Mouse (Mus musculus) liver, embryonic 11.5 days (tissue): Measurements from ENCODE around the gene Rgs13. TPM values are rescaled to one million over a fixed set of nuclear protein-coding genes. Genes with fewer than 3 reads are reported as not detected.
A peak's percentile ranks its signal among the peaks of the same experiment; 100 is the strongest.

Experiments
- ATAC-seq: fragments of 200-750 bp; cut with Nextera tagmentation; replicated peaks from 2 replicates; pipeline ENCODE4 v1.8.0; 2017; ENCODE audit warnings: moderate number of reproducible peaks, mild to moderate bottlenecking, moderate TSS enrichment, moderate library complexity; ENCODE audit not compliant: low FRiP score
- DNase-seq: peaks from one replicate; pipeline ENCODE4 v3.0.0-alpha.2; 2017; ENCODE audit warnings: low spot score
- H3K27ac ChIP-seq: fragments of 300-500 bp; sonication (generic); 2 replicates; pipeline ENCODE4 v1.5.1; 2014; ENCODE audit warnings: mild to moderate bottlenecking, low read depth, low read length, control low read depth
- H3K27me3 ChIP-seq: fragments of 300-500 bp; sonication (generic); replicated peaks from 2 replicates; pipeline ENCODE4 v1.6.1; 2014; ENCODE audit warnings: low read length, mixed read lengths; ENCODE audit not compliant: control insufficient read depth, insufficient read depth
- H3K36me3 ChIP-seq: fragments of 300-500 bp; sonication (generic); 2 replicates; pipeline ENCODE4 v1.6.1; 2014; ENCODE audit warnings: mild to moderate bottlenecking, low read length, moderate library complexity, mixed read lengths; ENCODE audit not compliant: control insufficient read depth, insufficient read depth
- H3K4me1 ChIP-seq: fragments of 300-500 bp; sonication (generic); replicated peaks from 2 replicates; pipeline ENCODE4 v1.6.1; 2014; ENCODE audit warnings: low read length, mixed read lengths; ENCODE audit not compliant: control insufficient read depth, insufficient read depth
- H3K4me2 ChIP-seq: fragments of 300-500 bp; sonication (generic); 2 replicates; pipeline ENCODE4 v1.6.1; 2014; ENCODE audit warnings: mild to moderate bottlenecking, control low read depth, moderate library complexity
- H3K4me3 ChIP-seq: fragments of 300-500 bp; sonication (generic); 2 replicates; pipeline ENCODE4 v1.5.1; 2014; ENCODE audit warnings: low read depth, low read length, control low read depth
- H3K9ac ChIP-seq: fragments of 300-500 bp; sonication (generic); 2 replicates; pipeline ENCODE4 v1.6.1; 2014; ENCODE audit warnings: low read depth, low read length, control low read depth
- H3K9me3 ChIP-seq: fragments of 300-500 bp; sonication (generic); 2 replicates; pipeline ENCODE4 v1.6.1; 2016; ENCODE audit warnings: low read length, inconsistent platforms, mixed read lengths; ENCODE audit not compliant: control insufficient read depth
- WGBS: fragments of 180-500 bp; shearing (Covaris S2); extraction: QIAGEN DNeasy Blood & Tissue Kit; methylation state at CpG from one replicate; pipeline ENCODE4 v1.1.7; 2014; 5-methylcytosine and 5-hydroxymethylcytosine counted together
- polyA plus RNA-seq: library from polyadenylated mRNA; unstranded; fragments of >200 nt; fragmentation: Nextera tagmentation; extraction: Ambion mirVana; gene quantifications from 2 replicates; pipeline ENCODE4 v1.2.1, GENCODE M21; 2014

Gene Rgs13
- not detected in 2 replicates for polyA plus RNA-seq

GRCm38 (mm10) chr1:144177166-144177565, at the start of gene Rgs13:
Gene Rgs13 (minus strand): TSS chr1:144177372.
- Histone ChIP-seq H3K27ac (no peak within 1 kb of the TSS), H3K4me3 (no peak within 1 kb of the TSS), H3K9me3 (no peaks in the 10 kb centered on the region), H3K36me3 (no peaks in the 10 kb centered on the region), H3K27me3 (no peaks in the 10 kb centered on the region), H3K4me2 (no peak within 1 kb of the TSS), H3K4me1 (no peaks in the 10 kb centered on the region), H3K9ac (no peak within 1 kb of the TSS)
- 79% methylated on average over 5 of the region's 5 CpGs for WGBS
- DNase-seq (no peak), ATAC-seq (no peak)

GRCm38 (mm10) chr1:144215230-144215629, 38.1 kb upstream of the Rgs13 start:
- H3K4me2 ChIP-seq, result no peak overlapping the region
- H3K27me3 ChIP-seq, result no peaks in the 10 kb centered on the region
- no peak overlapping the region for H3K4me3 ChIP-seq
- no peaks in the 10 kb centered on the region for H3K4me1 ChIP-seq
- H3K36me3 ChIP-seq, result no peaks in the 10 kb centered on the region
- H3K9me3 ChIP-seq, result no peaks in the 10 kb centered on the region
- no peak for ATAC-seq
- no peak overlapping the region for H3K9ac ChIP-seq
- no peak for DNase-seq
- H3K27ac ChIP-seq, result no peak overlapping the region

- 74% methylated on average over 3 of the region's 3 CpGs for WGBS
- H3K36me3 ChIP-seq, result no peaks in the 10 kb centered on the region
- no peak for DNase-seq
- no peak for ATAC-seq
- H3K27ac ChIP-seq, result no peak overlapping the region
- no peaks in the 10 kb centered on the region for H3K27me3 ChIP-seq
- no peak overlapping the region for H3K4me3 ChIP-seq
- no peaks in the 10 kb centered on the region for H3K4me1 ChIP-seq
- H3K9me3 ChIP-seq, result no peaks in the 10 kb centered on the region
- H3K9ac ChIP-seq, result no peak overlapping the region
- no peak overlapping the region for H3K4me2 ChIP-seq
These were observed 33.7 kb upstream of the Rgs13 start for GRCm38 (mm10) chr1:144210912-144211311.

GRCm38 (mm10) chr1:144206281-144207061, 29.3 kb upstream of the Rgs13 start:
- H3K4me3 ChIP-seq, result no peak overlapping the region
- no peaks in the 10 kb centered on the region for H3K36me3 ChIP-seq
- WGBS, result 73% methylated on average over 7 of the region's 7 CpGs
- no peaks in the 10 kb centered on the region for H3K4me1 ChIP-seq
- no peaks in the 10 kb centered on the region for H3K27me3 ChIP-seq
- DNase-seq (no peak), ATAC-seq (no peak)
- no peaks in the 10 kb centered on the region for H3K9me3 ChIP-seq
- H3K9ac ChIP-seq, result no peak overlapping the region
- H3K4me2 ChIP-seq, result no peak overlapping the region
- H3K27ac ChIP-seq, result no peak overlapping the region

GRCm38 (mm10) chr1:144204766-144205165, 27.6 kb upstream of the Rgs13 start:
- Histone ChIP-seq H3K27me3 (no peaks in the 10 kb centered on the region), H3K27ac (no peak overlapping the region), H3K4me3 (no peak overlapping the region), H3K4me1 (no peaks in the 10 kb centered on the region), H3K36me3 (no peaks in the 10 kb centered on the region), H3K4me2 (no peak overlapping the region), H3K9ac (no peak overlapping the region), H3K9me3 (no peaks in the 10 kb centered on the region)
- no peak for ATAC-seq
- DNase-seq, result no peak
- WGBS, result 78% methylated on average over 2 of the region's 2 CpGs

- ATAC-seq, result no peak
- 67% methylated on average over 4 of the region's 4 CpGs for WGBS
- no peaks in the 10 kb centered on the region for H3K4me1 ChIP-seq
- no peak overlapping the region for H3K4me2 ChIP-seq
- H3K4me3 ChIP-seq, result no peak overlapping the region
- no peak for DNase-seq
- no peaks in the 10 kb centered on the region for H3K9me3 ChIP-seq
- no peaks in the 10 kb centered on the region for H3K27me3 ChIP-seq
- H3K9ac ChIP-seq, result no peak overlapping the region
- no peaks in the 10 kb centered on the region for H3K36me3 ChIP-seq
- no peak overlapping the region for H3K27ac ChIP-seq
These were observed 25.8 kb upstream of the Rgs13 start for GRCm38 (mm10) chr1:144202939-144203338.

GRCm38 (mm10) chr1:144200496-144200895, 23.3 kb upstream of the Rgs13 start:
- no peaks in the 10 kb centered on the region for H3K27me3 ChIP-seq
- no peak overlapping the region for H3K27ac ChIP-seq
- no peak overlapping the region for H3K9ac ChIP-seq
- H3K4me3 ChIP-seq, result no peak overlapping the region
- 32% methylated on average over 2 of the region's 2 CpGs for WGBS
- H3K4me2 ChIP-seq, result no peak overlapping the region
- H3K4me1 ChIP-seq, result no peaks in the 10 kb centered on the region
- ATAC-seq, result 0 out of 2 replicates have a peak, but pooled peaks have one; percentile 23
- no peak for DNase-seq
- H3K36me3 ChIP-seq, result no peaks in the 10 kb centered on the region
- no peaks in the 10 kb centered on the region for H3K9me3 ChIP-seq

- no peak for ATAC-seq
- Histone ChIP-seq H3K9me3 (no peaks in the 10 kb centered on the region), H3K4me3 (no peak overlapping the region), H3K27me3 (no peaks in the 10 kb centered on the region), H3K9ac (no peak overlapping the region), H3K27ac (no peak overlapping the region), H3K36me3 (no peaks in the 10 kb centered on the region), H3K4me2 (no peak overlapping the region), H3K4me1 (no peaks in the 10 kb centered on the region)
- WGBS, result 31% methylated on average over 1 of the region's 1 CpGs
- DNase-seq, result no peak
These were observed 22.4 kb upstream of the Rgs13 start for GRCm38 (mm10) chr1:144199538-144199937.

- H3K4me2 ChIP-seq, result no peak overlapping the region
- DNase-seq (no peak), ATAC-seq (no peak)
- no peaks in the 10 kb centered on the region for H3K4me1 ChIP-seq
- H3K27me3 ChIP-seq, result no peaks in the 10 kb centered on the region
- H3K9ac ChIP-seq, result no peak overlapping the region
- no peaks in the 10 kb centered on the region for H3K9me3 ChIP-seq
- no peaks in the 10 kb centered on the region for H3K36me3 ChIP-seq
- WGBS, result 29% methylated on average over 3 of the region's 3 CpGs
- no peak overlapping the region for H3K4me3 ChIP-seq
- H3K27ac ChIP-seq, result no peak overlapping the region
These were observed 20.5 kb upstream of the Rgs13 start for GRCm38 (mm10) chr1:144197684-144198083.
